Mouse (Mus musculus) embryonic facial prominence, embryonic 10.5 days (tissue): ENCODE measurements around the gene Gcnt1. TPM values are rescaled to one million over a fixed set of nuclear protein-coding genes. Genes with fewer than 3 reads are reported as not detected.

Source experiments
- DNase-seq: peaks from one replicate; pipeline ENCODE4 v3.0.0-alpha.2; 2017; ENCODE audit warnings: low spot score
- H3K27ac ChIP-seq: fragments of 300-500 bp; sonication (generic); replicated peaks from 2 replicates; pipeline ENCODE4 v1.5.1; 2016; ENCODE audit warnings: mild to moderate bottlenecking
- H3K27me3 ChIP-seq: fragments of 300-500 bp; sonication (generic); replicated peaks from 2 replicates; pipeline ENCODE4 v1.6.1; 2016; ENCODE audit warnings: low read depth, mild to moderate bottlenecking; ENCODE audit not compliant: poor library complexity, severe bottlenecking
- H3K36me3 ChIP-seq: fragments of 300-500 bp; sonication (generic); replicated peaks from 2 replicates; pipeline ENCODE4 v1.6.1; 2016; ENCODE audit warnings: mild to moderate bottlenecking, moderate library complexity
- H3K4me1 ChIP-seq: fragments of 300-500 bp; sonication (generic); 2 replicates; pipeline ENCODE4 v1.6.1; 2016
- H3K4me3 ChIP-seq: fragments of 300-500 bp; sonication (generic); 2 replicates; pipeline ENCODE4 v1.5.1; 2016; ENCODE audit warnings: mild to moderate bottlenecking, moderate library complexity
- H3K9me3 ChIP-seq: fragments of 300-500 bp; sonication (generic); 2 replicates; pipeline ENCODE4 v1.6.1; 2016; ENCODE audit warnings: mild to moderate bottlenecking
- WGBS: fragments of 180-500 bp; shearing (Covaris S2); methylation state at CpG from one replicate; pipeline ENCODE4 v1.1.7; 2016; 5-methylcytosine and 5-hydroxymethylcytosine counted together
- polyA plus RNA-seq: library from polyadenylated mRNA; unstranded; fragments of >200 nt; fragmentation: Nextera tagmentation; extraction: Ambion mirVana; gene quantifications from 2 replicates; pipeline ENCODE4 v1.2.1, GENCODE M21; 2016

Gene Gcnt1
- polyA plus RNA-seq, 1 experiment from 2014 or later: 3.0 TPM

- no peak for DNase-seq
- 92% methylated on average over 1 of the region's 1 CpGs for WGBS
These were observed 58.9 kb downstream of the Gcnt1 start for GRCm38 (mm10) chr19:17313766-17314165.

GRCm38 (mm10) chr19:17312671-17313180, 59.9 kb downstream of the Gcnt1 start:
- H3K36me3 ChIP-seq: no peaks in the 10 kb centered on the region
- H3K4me3 ChIP-seq: no peak overlapping the region
- 84% methylated on average over 5 of the region's 5 CpGs for WGBS
- H3K27ac ChIP-seq: no peak overlapping the region
- no peaks in the 10 kb centered on the region for H3K9me3 ChIP-seq
- no peaks in the 10 kb centered on the region for H3K4me1 ChIP-seq
- DNase-seq: no peak
- H3K27me3 ChIP-seq: no peaks in the 10 kb centered on the region

More at GRCm38 (mm10) chr19:17313766-17314165, 58.9 kb downstream of the Gcnt1 start:
- peaks cover 2% of the 10 kb centered on the region; the same call in 1 of the 2 replicates for H3K4me1 ChIP-seq
- no peaks in the 10 kb centered on the region for H3K9me3 ChIP-seq
- no peak overlapping the region for H3K27ac ChIP-seq
- no peak overlapping the region for H3K4me3 ChIP-seq
- no peaks in the 10 kb centered on the region for H3K36me3 ChIP-seq
- H3K27me3 ChIP-seq: no peaks in the 10 kb centered on the region

- no peak for DNase-seq
- Histone ChIP-seq H3K9me3 (no peaks in the 10 kb centered on the region), H3K36me3 (no peaks in the 10 kb centered on the region), H3K4me3 (no peak overlapping the region), H3K4me1 (no peaks in the 10 kb centered on the region), H3K27me3 (no peaks in the 10 kb centered on the region), H3K27ac (no peak overlapping the region)
- WGBS: 77% methylated on average over 1 of the region's 1 CpGs
These were observed 61.1 kb downstream of the Gcnt1 start for GRCm38 (mm10) chr19:17311501-17311900.

- Histone ChIP-seq H3K4me3 (no peak overlapping the region), H3K27me3 (no peaks in the 10 kb centered on the region), H3K9me3 (no peaks in the 10 kb centered on the region), H3K27ac (no peak overlapping the region), H3K4me1 (no peaks in the 10 kb centered on the region), H3K36me3 (no peaks in the 10 kb centered on the region)
- DNase-seq: no peak
- WGBS: 88% methylated on average over 2 of the region's 2 CpGs
These were observed 61.6 kb downstream of the Gcnt1 start for GRCm38 (mm10) chr19:17311031-17311430.

- Histone ChIP-seq H3K36me3 (no peaks in the 10 kb centered on the region), H3K27me3 (no peaks in the 10 kb centered on the region), H3K27ac (no peak overlapping the region), H3K4me3 (no peak overlapping the region), H3K4me1 (no peaks in the 10 kb centered on the region), H3K9me3 (no peaks in the 10 kb centered on the region)
- DNase-seq: no peak
- 83% methylated on average over 5 of the region's 5 CpGs for WGBS
These were observed 76.6 kb downstream of the Gcnt1 start for GRCm38 (mm10) chr19:17296081-17296480.

GRCm38 (mm10) chr19:17295211-17295766, 77.4 kb downstream of the Gcnt1 start:
- Histone ChIP-seq H3K36me3 (no peaks in the 10 kb centered on the region), H3K4me1 (no peaks in the 10 kb centered on the region), H3K9me3 (no peaks in the 10 kb centered on the region), H3K4me3 (no peak overlapping the region), H3K27ac (no peak overlapping the region), H3K27me3 (no peaks in the 10 kb centered on the region)
- no peak for DNase-seq
- 86% methylated on average over 6 of the region's 6 CpGs for WGBS

- 86% methylated on average over 5 of the region's 5 CpGs for WGBS
- Histone ChIP-seq H3K27ac (no peak overlapping the region), H3K4me1 (no peaks in the 10 kb centered on the region), H3K36me3 (no peaks in the 10 kb centered on the region), H3K27me3 (no peaks in the 10 kb centered on the region), H3K9me3 (no peaks in the 10 kb centered on the region), H3K4me3 (no peak overlapping the region)
- no peak for DNase-seq
These were observed 78.5 kb downstream of the Gcnt1 start for GRCm38 (mm10) chr19:17294136-17294535.

GRCm38 (mm10) chr19:17289526-17289925, 83.1 kb downstream of the Gcnt1 start:
- no peak for DNase-seq
- Histone ChIP-seq H3K27ac (no peak overlapping the region), H3K9me3 (no peaks in the 10 kb centered on the region), H3K27me3 (no peaks in the 10 kb centered on the region), H3K4me1 (no peaks in the 10 kb centered on the region), H3K4me3 (no peak overlapping the region), H3K36me3 (no peaks in the 10 kb centered on the region)
- 80% methylated on average over 6 of the region's 6 CpGs for WGBS

GRCm38 (mm10) chr19:17286004-17286403, 86.6 kb downstream of the Gcnt1 start:
- H3K4me1 ChIP-seq: no peaks in the 10 kb centered on the region
- no peak overlapping the region for H3K4me3 ChIP-seq
- no peaks in the 10 kb centered on the region for H3K27me3 ChIP-seq
- no peak for DNase-seq
- H3K36me3 ChIP-seq: no peaks in the 10 kb centered on the region
- H3K27ac ChIP-seq: no peak overlapping the region
- 90% methylated on average over 7 of the region's 7 CpGs for WGBS
- H3K9me3 ChIP-seq: no peaks in the 10 kb centered on the region

- Histone ChIP-seq H3K4me3 (no peak overlapping the region), H3K4me1 (no peaks in the 10 kb centered on the region), H3K9me3 (no peaks in the 10 kb centered on the region), H3K27ac (no peak overlapping the region), H3K36me3 (no peaks in the 10 kb centered on the region), H3K27me3 (no peaks in the 10 kb centered on the region)
- DNase-seq: no peak
- WGBS: 70% methylated on average over 3 of the region's 3 CpGs
These were observed 89.3 kb downstream of the Gcnt1 start for GRCm38 (mm10) chr19:17283317-17283716.

- H3K4me1 ChIP-seq: no peaks in the 10 kb centered on the region
- H3K27me3 ChIP-seq: no peaks in the 10 kb centered on the region
- 90% methylated on average over 4 of the region's 4 CpGs for WGBS
- H3K9me3 ChIP-seq: no peaks in the 10 kb centered on the region
- no peaks in the 10 kb centered on the region for H3K36me3 ChIP-seq
- H3K27ac ChIP-seq: no peak overlapping the region
- H3K4me3 ChIP-seq: no peak overlapping the region
- no peak for DNase-seq
These were observed 94.1 kb downstream of the Gcnt1 start for GRCm38 (mm10) chr19:17278381-17279051.
